In genomic region chr7:15929910-15930309, GRCm38 (mm10) we compare ENCODE assay signal across 9 mouse cellular contexts. TPM values are rescaled to one million over a fixed set of nuclear protein-coding genes. Genes with fewer than 3 reads are reported as not detected.
A peak's percentile ranks its signal among the peaks of the same experiment; 100 is the strongest.
DNase-seq lines count a peak whose midpoint lies in the region; ATAC-seq lines count a peak whose summit lies in the region.
"Had no signal": no experiment of that assay in that cellular context is flagged by ENCODE, and none has a peak within 500 bp of the region (broad histone marks: within the 10 kb centered on the region; RNA-seq: fewer than 3 reads in every experiment).

No protein-coding gene starts in this region.

- peak; percentile 97 for ATAC-seq in megakaryocyte-erythroid progenitor cell, adult 5-6 weeks (replicated peaks; ENCODE audit: low FRiP score, low TSS enrichment, poor library complexity, severe bottlenecking)
- ATAC-seq in forebrain, embryonic 16.5 days = no peak

- peaks cover 2% of the 10 kb centered on the region for H3K36me3 ChIP-seq in forebrain, embryonic 16.5 days (ENCODE audit: control insufficient read depth, insufficient read depth)
- H3K36me3 ChIP-seq: heart, embryonic 15.5 days had no signal

- H3K9ac ChIP-seq in forebrain, embryonic 16.5 days (replicated peaks; ENCODE audit: low read depth, low read length) = no peak overlapping the region
- H3K9ac ChIP-seq: heart, embryonic 15.5 days had no signal

- H3K4me1 ChIP-seq in forebrain, embryonic 16.5 days (replicated peaks; ENCODE audit: control insufficient read depth, insufficient read depth, low read length) = no peaks in the 10 kb centered on the region

- H3K9me3 ChIP-seq in forebrain, embryonic 16.5 days (ENCODE audit: control insufficient read depth, low read length) = no peaks in the 10 kb centered on the region
- H3K9me3 ChIP-seq: heart, embryonic 15.5 days had no signal

- H3K4me2 ChIP-seq in forebrain, embryonic 16.5 days (ENCODE audit: low read length) = no peak overlapping the region
- H3K4me2 ChIP-seq: heart, embryonic 15.5 days had no signal

- 43% methylated on average over 4 of the region's 4 CpGs for WGBS in forebrain, embryonic 16.5 days

- peak; percentile 41 for DNase-seq in ovary, adult 18-20 months (ENCODE audit: low spot score)
- no peak for DNase-seq in ovary, postnatal 10 days (ENCODE audit: low spot score)
- peak; percentile 52 for DNase-seq in adrenal gland, adult 8-10 months
- DNase-seq in gastrocnemius, postnatal 25 days = peak; percentile 60
- DNase-seq in kidney, postnatal 14 days = peak; percentile 65
- peak; percentile 82 for DNase-seq in testis, postnatal 10 days (ENCODE audit: low spot score)

- no peaks in the 10 kb centered on the region for H3K27me3 ChIP-seq in forebrain, embryonic 16.5 days (replicated peaks; ENCODE audit: control insufficient read depth, insufficient read depth, low read length)
- H3K27me3 ChIP-seq: heart, embryonic 15.5 days had no signal

- no peak overlapping the region for H3K4me3 ChIP-seq in forebrain, embryonic 16.5 days (replicated peaks; ENCODE audit: low read length)
- H3K4me3 ChIP-seq: heart, embryonic 15.5 days had no signal

- no peak overlapping the region for H3K27ac ChIP-seq in forebrain, embryonic 16.5 days (ENCODE audit: low read length)
- H3K27ac ChIP-seq: heart, embryonic 15.5 days had no signal

RNA-seq across cellular contexts. Expression of gene Selenow, which starts 7.7 kb away (rescaled TPM):
- total RNA-seq in adrenal gland, adult 8-10 months (2022) = 100 to 1,000 TPM; 169 to 222 (median 210) TPM
- 1,000 to 10,000 TPM; 1,236 to 1,328 TPM for total RNA-seq in gastrocnemius, postnatal 25 days (2021)
- total RNA-seq in megakaryocyte-erythroid progenitor cell, adult 5-6 weeks (2014; fragmentation: Nextera tagmentation) = 280 and 304 TPM in 2 replicates
- total RNA-seq in megakaryocyte-erythroid progenitor cell, adult 5-6 weeks (2017) = 47.7 and 76.3 TPM in 2 replicates
- polyA plus RNA-seq in forebrain, embryonic 16.5 days (2015; fragmentation: Nextera tagmentation; extraction: Ambion mirVana) = 1,473 and 1,544 TPM in 2 replicates

RNA-seq across cellular contexts. Expression of gene Nop53, which starts 16.0 kb away (rescaled TPM):
- total RNA-seq in adrenal gland, adult 8-10 months (2022) = 100 to 1,000 TPM; 175 to 199 (median 191) TPM
- 100 to 1,000 TPM in 1 of 2 experiments, 10 to 100 TPM in 1; 86.8 to 101 TPM for total RNA-seq in gastrocnemius, postnatal 25 days (2021)
- total RNA-seq in megakaryocyte-erythroid progenitor cell, adult 5-6 weeks (2014; fragmentation: Nextera tagmentation) = 117 and 138 TPM in 2 replicates
- 260 and 313 TPM in 2 replicates for total RNA-seq in megakaryocyte-erythroid progenitor cell, adult 5-6 weeks (2017)
- polyA plus RNA-seq in forebrain, embryonic 16.5 days (2015; fragmentation: Nextera tagmentation; extraction: Ambion mirVana) = 139 and 141 TPM in 2 replicates

RNA-seq across cellular contexts. Expression of gene Ehd2, which starts 37.5 kb away (rescaled TPM):
- 10 to 100 TPM; 23.3 to 100.0 (median 41.1) TPM for total RNA-seq in adrenal gland, adult 8-10 months (2022)
- total RNA-seq in gastrocnemius, postnatal 25 days (2021) = 10 to 100 TPM; 44.5 to 66.1 TPM
- 2.7 and 3.3 TPM in 2 replicates for total RNA-seq in megakaryocyte-erythroid progenitor cell, adult 5-6 weeks (2014; fragmentation: Nextera tagmentation)
- total RNA-seq in megakaryocyte-erythroid progenitor cell, adult 5-6 weeks (2017) = 1.4 and 1.5 TPM in 2 replicates
- 5.4 and 5.6 TPM in 2 replicates for polyA plus RNA-seq in forebrain, embryonic 16.5 days (2015; fragmentation: Nextera tagmentation; extraction: Ambion mirVana)

RNA-seq across cellular contexts. Expression of gene Crxos, which starts 47.5 kb away (rescaled TPM):
- not detected for total RNA-seq in adrenal gland, adult 8-10 months (2022)
- not detected for total RNA-seq in gastrocnemius, postnatal 25 days (2021)
- not detected in 2 replicates for total RNA-seq in megakaryocyte-erythroid progenitor cell, adult 5-6 weeks (2014; fragmentation: Nextera tagmentation)
- total RNA-seq in megakaryocyte-erythroid progenitor cell, adult 5-6 weeks (2017) = not detected in 2 replicates
- not detected in 2 replicates for polyA plus RNA-seq in forebrain, embryonic 16.5 days (2015; fragmentation: Nextera tagmentation; extraction: Ambion mirVana)
- polyA plus RNA-seq: heart, embryonic 15.5 days had no signal

RNA-seq across cellular contexts. Expression of gene Crx, which starts 50.1 kb away (rescaled TPM):
- total RNA-seq in adrenal gland, adult 8-10 months (2022) = not detected
- not detected for total RNA-seq in gastrocnemius, postnatal 25 days (2021)
- total RNA-seq in megakaryocyte-erythroid progenitor cell, adult 5-6 weeks (2014; fragmentation: Nextera tagmentation) = not detected in 2 replicates
- not detected in 2 replicates for total RNA-seq in megakaryocyte-erythroid progenitor cell, adult 5-6 weeks (2017)
- 0.07 TPM in 1 of 2 replicates, not detected in the other for polyA plus RNA-seq in forebrain, embryonic 16.5 days (2015; fragmentation: Nextera tagmentation; extraction: Ambion mirVana)
- polyA plus RNA-seq: heart, embryonic 15.5 days had no signal

Comparison
In these comparisons a context has a peak if more than half of its experiments do, and no peak if none do; other contexts are left out.
1. RNA of gene Selenow, which starts 7.7 kb away (total RNA-seq): 1,236 to 1,328 TPM in gastrocnemius, postnatal 25 days; 47.7 to 304 TPM in megakaryocyte-erythroid progenitor cell, adult 5-6 weeks and 169 to 222 TPM in adrenal gland, adult 8-10 months; every median in the first group is over 4 times any median in the second.
2. RNA of gene Ehd2, which starts 37.5 kb away (total RNA-seq): 44.5 to 66.1 TPM in gastrocnemius, postnatal 25 days and 23.3 to 100.0 TPM in adrenal gland, adult 8-10 months; 1.4 to 3.3 TPM in megakaryocyte-erythroid progenitor cell, adult 5-6 weeks; every median in the first group is over 4 times any median in the second.